Mouse (Mus musculus) cerebellum, adult 11-12 months (tissue): ENCODE measurements around the gene Skp2.
"Not testable (repeated sequence)": the region's sequence is repeated elsewhere in the genome, so short reads cannot be mapped to it uniquely, and the experiment has no call there.

Experiments
- DNase-seq: peaks from one replicate; pipeline ENCODE4 v3.0.0; 2022

Gene Skp2

DNA sequence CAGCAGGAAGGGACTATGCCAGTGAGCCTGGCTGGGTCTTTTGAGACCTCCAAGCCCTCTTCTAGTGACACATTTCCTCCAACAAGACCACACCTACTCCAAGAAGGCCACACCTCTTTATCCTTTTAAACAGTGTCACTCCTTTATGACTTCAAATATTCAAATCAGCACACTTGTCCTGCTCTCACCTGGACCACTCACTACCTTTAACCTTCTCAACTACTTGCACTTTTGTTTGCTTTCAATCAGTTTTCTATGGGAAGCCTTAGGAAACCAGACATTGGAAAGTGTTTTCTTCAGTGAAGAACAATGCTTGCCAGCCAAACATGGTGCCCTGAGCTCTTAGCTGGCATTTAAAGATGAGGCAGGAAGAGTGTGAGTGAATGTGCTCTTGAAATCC, at the start of gene Skp2:
Gene Skp2 (minus strand): TSS at position 101 of the 400 bp plus-strand sequence.
- no peak for DNase-seq

DNA sequence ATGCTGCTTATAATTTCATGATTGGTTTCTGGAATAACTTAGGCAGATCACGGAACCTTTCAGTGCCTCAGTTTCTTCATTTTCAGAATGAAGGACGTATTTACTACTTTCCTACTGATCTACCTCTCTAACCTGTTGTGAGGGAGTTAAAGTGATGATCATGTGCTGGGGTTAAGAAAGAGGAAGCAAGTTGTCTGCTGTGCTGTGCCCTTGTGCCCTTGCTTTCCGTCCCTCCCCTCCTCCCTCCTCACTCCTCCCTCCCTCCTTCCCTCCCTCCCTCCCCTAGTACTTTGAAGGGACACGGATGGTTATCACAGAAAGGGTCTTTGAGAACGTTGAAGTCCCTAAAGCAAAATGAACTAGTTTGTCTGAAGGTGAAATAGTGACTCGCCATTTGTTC, 43.2 kb upstream of the Skp2 start:
- DNase-seq, result no peak

DNA sequence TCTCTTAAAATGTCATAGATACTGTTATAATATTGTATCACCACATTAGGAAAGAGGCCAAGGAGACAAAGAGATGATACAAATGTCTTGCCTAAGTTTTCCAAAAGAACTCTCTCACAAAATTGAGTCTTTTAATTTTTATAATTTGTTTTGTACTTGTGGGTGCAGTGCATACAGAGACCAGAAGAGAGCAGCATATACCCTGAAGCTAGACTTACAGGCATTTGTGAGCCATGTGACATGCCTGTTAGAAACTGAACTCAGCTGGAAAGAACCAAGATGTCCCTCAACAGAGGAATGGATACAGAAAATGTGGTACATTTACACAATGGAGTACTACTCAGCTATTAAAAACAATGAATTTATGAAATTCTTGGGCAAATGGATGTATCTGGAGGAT, 37.5 kb upstream of the Skp2 start:
- DNase-seq, result not testable (repeated sequence)

DNA sequence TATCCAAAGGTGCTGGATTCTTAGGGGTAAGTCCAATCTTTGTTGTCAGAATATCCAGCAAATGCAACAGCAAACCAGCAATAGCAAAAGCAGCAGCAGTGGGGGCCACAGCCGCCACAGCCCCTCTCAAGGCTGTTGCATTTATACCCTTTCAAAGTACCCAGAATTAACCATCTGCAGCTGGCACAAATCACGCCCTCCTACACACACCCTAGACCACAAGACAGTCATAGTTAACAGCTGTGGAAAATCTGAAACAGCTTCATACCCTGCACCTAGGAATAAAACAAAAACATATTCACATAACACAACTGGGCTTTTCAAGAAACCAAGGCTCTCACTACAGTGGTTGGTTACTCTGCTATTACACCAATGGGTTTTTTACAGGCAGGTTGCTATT, 34.6 kb upstream of the Skp2 start:
- no peak for DNase-seq

DNA sequence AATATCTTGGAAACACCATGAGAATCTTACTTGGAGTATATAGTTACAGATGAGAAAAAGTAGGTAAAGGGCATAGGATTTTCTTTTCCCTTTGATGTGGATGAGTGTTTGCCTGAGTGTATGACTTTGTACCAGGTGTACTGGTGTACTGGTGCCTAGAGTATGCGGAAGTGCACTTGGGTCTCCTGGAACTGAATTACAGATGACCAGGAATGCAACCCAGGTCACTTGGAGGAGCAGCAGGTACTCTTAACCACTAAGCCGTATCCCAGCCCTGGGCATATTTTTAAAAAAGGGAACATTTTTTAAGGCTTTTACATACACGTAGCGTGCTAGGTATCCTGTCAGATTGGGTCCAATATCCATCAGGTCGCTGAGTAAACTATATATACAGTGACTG, 28.8 kb upstream of the Skp2 start:
- DNase-seq, result no peak

DNA sequence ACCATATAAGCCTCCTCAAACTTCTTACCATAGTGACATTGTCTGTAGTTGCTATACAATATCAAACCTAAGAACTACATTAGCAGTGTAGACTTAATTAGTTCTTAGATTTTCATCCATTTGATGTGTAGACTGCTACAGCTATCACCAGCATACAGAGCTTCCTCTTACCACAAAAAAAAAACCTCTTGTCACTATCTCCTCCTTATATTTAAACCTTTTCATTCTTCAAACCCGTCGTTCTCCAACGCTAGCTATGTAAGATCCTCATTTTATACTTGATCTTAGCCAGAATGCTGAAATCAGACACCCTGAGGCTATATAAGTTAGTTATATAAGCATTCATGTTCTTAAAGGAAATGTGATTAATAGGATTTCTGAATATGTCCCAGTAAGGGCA, 21.8 kb upstream of the Skp2 start:
- DNase-seq, result no peak

DNA sequence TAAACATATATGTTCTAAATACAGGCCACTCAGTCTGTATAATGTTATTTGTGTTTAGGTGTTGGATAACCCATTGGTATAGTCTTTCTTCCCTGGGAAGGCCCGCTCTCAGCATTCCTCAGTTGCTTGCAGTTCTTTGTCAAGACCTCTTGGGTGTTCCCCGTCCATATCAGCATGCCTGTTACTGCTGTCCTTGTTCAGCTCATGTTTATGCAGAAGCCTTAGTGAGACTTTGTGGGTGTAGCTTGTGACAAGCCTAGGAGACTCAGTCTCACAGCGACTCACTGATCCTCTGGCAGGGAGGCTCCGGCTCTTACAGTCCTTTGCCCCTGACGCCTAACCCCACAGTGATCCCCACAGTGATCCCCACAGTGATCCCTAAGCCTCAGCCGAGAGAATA, 8.9 kb upstream of the Skp2 start:
- no peak for DNase-seq

DNA sequence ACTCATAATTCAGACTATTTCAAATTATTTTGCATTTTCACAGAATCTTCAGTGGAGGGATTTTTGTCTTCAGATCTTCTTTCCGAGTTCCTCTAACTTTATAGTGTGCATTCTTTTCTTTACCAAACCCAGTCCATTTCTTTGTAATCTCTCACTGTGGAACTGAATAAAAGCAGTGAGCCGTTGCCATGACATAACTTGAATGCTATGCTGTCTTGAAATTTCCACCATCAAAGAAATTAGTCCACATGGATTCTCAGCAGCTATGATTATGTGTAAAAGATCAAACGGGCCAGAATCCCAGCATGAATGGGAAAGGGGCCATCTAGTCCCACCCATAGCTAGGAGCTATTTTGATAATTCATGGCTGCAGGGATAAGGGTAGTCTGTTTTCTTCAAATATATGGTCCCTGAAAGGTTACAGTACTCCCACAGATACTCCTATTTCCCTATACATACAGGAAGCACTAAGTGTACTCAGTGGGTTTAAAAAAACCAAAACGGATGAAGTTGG, 7.4 kb upstream of the Skp2 start:
- DNase-seq, result no peak

DNA sequence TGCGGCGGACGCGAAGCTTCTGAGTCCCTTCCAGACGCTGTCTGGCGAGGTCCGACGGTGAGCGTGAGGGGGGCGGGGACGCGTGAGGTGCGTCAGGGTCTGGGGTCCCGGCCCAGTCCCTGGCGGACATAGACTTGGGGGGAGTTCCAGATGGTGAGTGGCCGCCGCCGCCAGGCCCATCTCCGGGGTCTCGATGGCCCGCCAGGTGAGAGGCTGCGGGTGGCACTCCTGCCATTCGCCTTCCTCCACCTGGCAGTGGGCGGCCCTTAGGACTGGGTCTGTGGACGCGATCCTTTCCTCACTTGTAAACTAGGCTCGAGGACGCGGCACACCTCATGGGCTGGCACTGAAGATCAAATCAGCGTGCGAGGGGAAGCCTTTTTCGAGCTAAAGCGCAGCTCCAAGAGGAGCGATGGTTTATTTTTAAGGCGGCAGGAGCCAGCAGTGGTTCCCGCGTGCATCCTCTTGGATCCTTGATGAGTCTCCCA, 14.5 kb downstream of the Skp2 start:
- no peak for DNase-seq

DNA sequence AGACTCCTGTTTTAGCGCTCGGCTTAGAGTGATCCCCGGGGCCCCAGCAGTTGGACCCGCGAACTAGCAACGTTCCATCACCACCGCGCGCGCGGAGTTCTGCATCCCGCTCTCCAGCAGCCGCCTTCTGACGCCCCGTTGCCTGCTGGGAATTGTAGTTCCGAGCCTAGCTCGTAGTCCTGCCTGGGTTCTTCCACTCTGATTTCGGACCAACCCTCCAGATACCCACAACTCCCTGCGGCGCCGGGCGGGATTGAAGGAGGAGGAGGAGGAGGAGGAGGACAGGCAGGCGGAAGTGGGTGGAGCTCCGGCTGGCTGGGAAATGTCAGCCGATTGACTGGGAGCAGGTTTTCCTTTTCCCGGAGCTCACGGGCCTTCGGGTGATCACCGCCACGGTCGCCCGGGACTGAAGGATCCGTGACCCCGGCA, 15.0 kb downstream of the Skp2 start, which contains the start of gene Lmbrd2:
Gene Lmbrd2 (plus strand): TSS at position 299 of the 429 bp plus-strand sequence.
- peak; percentile 97 for DNase-seq

DNA sequence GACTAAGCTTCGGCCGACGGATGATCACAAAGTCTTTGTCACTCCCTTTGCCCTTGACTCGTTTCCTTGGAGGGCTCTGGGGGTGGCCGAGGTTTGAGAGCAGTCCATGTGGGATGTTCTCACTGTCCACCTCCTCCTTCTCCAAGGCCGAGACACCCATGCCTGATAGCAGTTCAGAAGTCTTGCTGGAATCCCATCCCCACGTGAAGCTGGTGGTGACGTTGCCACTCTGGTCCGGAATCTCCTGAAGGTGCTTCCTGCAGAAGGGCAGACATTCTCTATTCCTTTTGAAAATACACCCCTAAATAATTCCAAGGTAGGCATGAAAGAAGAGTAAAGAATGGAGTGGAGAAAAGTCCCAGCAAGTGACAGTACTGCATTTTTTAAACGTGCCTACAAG, 15.8 kb downstream of the Skp2 start:
- peak; percentile 47 for DNase-seq

DNA sequence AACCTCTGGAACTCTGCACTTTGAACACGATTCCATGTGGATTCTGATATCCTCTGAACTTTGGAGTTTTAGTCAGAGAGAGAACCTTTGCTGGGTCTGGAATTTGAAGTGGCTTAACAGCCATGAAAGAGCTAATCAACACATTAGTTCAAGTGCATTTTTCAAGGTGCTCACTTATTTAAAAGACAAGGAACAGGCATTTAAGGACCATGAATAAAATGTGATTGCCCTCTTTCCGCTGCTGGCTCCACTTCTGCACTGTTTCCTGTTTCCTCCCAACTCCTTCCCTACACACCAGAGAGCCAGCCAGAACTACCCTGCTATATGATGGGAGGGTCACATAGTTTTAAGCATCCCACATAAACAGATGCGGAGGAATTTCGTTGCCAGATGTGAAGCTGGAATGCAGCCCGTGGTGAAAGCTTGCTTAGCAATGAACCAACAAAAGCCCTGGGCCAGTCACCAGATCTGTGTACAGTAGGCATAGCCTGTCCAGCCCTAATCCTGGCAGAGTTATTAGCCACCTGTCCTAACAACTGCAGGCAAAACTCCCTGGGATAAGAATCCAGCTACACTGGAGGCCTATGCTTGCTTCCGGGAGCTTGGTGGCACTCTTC, 20.2 kb downstream of the Skp2 start:
- DNase-seq, result no peak

DNA sequence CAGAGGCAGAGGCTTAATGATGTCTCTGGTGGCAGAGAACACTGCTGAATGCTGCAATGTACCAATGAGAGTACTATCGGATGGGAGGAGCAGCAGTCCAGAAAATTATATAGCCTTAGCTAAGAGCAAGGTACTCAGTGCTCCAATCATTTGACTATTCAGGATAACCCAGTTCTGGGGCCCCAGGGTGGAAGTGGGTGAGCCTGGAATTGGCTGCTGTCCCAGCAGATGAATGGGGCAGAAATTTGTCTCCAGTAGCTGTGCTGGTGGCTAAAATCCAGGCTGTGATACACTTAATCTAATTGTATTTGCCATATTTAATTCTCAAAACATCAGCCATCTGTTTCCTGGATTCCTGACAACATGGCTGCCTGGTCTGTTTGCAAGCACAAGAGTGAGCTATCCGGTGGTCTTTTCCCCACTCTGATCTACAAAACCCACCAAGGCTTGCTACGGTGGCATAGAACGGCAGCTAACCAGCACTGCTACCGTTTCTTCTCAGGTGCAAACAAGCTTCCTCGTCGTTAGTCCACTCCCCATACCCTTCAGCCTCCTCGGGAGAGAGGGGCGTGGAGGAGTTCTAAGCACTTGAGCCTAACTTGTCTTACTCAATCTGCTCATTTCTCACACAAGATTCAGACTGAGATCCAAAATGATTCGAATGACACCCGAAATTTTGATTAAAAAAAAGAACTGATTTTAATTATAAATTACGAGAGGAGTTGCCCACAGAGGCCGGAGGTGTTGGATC, 22.4 kb downstream of the Skp2 start:
- peak; percentile 59 for DNase-seq

DNA sequence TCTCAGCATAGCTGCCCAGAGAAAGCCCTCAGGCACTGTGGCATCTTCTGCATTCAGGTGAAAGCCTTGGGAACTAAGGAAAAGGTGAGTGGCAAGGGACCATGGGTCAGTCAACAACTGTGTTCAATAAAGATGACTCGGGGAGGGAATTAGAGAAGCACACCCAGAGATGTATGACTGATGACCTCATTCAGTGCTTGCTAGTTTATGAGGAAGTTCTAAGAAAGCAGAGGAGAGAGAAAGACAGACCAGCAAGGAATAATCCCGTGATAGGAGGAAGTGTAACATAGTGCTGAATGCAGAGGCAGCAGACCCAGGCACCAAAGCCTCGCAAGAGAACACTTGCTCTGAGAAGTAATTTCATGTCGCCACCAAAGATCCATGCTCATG, 23.7 kb downstream of the Skp2 start:
- DNase-seq, result no peak

DNA sequence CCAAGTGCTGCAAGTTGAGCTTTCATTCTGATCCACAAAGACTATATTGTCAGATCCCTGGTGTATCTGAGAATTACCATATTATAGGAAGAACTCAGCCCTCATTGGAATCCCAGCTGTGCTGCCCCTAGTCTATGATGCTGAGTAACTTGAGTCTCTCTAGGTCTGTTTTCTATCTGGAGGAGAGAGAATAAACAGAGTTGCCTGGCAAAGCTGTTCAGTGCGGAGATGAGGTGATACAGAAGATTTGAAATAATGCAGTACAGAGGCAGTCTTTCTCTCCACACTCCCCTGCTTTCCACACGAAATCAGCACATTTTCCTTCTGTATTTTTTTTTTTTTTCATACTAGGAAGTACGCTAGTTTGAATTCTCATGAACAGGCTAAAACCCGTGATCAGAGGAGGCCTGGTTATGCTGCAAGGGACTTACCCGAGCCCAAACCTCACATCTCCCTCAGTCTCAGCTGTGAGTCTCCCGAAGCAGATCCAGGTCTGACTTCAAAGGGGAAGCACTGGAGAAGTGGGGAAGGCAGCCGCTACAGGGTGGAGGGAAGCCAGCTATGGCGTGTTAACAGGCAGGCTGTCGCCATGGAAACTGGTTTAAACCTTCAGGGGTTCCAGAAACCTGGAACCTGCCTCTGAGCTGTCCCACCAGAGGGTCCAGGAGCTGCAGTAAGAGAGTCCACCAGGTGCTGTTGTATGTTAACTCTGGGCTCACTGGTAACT, 24.3 kb downstream of the Skp2 start:
- DNase-seq, result no peak

DNA sequence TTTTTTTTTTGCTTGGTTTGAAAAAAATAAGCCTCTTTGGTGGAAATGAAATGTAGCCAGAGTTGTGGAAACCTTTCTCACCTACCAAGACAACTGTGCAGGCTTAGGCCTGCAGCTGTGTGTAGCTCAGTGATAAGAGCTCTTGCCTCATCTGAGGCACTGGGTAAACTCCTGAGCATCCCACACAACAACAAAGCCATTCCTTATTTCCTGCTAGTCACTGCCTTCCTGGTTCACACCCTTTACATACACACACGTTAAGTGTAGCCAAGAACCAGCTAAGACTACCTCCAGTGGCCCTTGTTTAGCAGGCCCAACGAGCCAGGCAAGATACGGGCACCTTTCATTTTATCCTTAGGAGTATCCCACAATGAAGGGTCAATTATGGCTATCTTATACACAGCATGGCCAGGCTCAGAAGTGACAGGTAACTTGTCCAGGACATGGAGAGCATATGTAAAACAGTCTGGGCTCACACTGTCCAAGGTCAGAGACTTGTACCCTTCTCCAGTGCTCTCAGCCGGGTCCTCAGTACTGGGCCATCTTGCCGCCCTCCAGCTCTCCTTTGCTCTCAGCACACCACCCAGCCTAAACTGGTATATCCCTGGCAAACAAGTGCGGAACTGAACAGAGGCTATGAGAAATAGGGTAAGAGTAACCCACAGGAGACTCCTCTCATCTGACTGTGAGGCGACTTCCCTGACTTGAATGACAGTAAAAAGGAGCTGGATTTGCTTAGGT, 28.0 kb downstream of the Skp2 start:
- DNase-seq, result no peak

DNA sequence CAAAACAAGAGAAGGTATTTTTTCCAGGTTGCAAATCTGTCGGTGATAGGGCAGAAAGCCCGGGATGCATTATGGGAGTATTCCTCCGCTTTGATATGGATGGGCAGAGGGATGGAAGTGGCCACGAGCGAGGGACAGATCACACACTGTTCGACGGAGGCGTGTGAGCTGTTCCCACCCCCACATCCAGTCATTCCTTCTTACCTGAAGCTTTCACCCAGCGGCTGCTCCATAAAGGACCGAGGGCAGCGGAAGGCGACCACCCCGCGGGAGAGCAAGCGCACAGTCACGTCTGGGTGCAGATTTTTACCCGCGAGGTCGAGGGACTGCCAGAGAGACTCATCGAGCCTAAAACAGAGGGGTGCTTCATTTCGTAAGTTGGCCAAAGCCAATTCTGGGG, 30.4 kb downstream of the Skp2 start:
- DNase-seq, result no peak

DNA sequence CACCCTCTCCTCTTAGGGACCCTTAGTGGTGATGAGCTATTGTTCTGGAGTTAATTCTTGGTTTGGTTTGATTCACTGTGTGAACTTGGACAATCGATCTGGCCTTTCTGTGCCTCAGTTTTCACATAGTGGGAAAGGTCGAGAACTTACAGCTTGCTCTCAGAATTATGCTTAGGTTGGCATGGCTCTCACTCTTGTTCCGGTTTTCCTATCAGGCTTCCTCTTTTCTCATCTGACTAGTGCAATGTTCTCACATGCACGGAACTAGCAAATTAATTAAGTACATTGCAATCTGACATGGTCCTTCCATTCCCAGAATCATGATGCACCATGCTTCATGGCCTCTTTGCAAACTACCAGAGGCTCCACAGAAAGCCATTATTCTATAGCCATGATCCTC, 32.2 kb downstream of the Skp2 start:
- no peak for DNase-seq

DNA sequence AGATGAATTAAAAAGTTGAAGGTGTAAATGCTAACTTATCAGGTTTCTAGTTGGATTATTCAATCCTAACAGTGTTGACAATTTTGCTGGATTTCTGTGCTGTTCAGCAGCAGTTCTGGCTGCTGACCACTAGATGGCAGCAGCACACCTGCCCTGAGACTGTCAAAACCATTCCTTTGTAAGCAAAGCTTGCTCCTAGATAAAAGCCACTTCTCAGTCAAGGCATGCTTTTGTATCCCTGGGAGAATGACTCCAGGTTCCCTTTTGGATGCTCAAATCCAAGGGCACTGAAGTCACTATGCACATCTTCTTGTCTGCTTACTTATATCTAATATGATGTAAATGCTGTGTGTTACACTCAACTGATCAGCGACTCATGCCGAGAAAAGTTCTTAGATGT, 35.1 kb downstream of the Skp2 start:
- no peak for DNase-seq

DNA sequence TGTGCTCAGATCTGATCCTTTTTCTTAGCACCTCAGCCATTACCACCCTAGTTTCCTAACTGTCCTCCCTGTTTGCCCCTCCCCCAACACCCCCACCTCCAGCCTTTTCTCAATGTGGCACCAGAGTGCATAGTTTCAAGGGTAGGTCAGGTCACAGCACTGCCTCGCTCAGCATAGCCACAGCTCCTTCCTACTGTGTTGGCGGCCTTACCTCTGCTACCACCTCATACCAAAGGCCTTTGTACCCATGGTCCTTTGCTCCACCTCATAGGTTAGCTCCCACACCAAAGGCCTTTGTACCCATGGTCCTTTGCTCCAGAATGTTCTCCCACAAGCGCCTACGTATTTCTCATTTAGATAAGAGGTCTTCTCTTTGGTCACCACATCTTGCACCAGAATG, 36.4 kb downstream of the Skp2 start:
- DNase-seq, result no peak

DNA sequence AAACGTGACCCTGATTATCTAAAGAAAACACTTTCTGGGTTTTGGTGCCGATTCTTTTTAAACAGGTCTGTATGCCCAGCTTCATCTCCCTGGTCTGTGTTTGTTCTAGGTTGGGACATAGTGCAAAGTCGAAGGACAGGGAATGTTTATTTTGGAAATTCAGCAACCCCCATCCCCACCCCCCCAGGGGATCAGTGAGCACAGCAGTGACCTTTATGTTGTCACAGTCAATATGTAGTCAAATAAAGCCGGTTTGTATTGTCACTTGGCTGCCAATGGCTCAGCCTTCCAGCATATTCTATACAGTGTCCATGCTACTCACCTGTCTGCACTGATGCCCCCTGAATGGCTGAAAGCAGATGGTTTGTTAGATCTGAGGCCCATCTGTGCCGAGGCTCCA, 40.6 kb downstream of the Skp2 start:
- DNase-seq, result no peak

DNA sequence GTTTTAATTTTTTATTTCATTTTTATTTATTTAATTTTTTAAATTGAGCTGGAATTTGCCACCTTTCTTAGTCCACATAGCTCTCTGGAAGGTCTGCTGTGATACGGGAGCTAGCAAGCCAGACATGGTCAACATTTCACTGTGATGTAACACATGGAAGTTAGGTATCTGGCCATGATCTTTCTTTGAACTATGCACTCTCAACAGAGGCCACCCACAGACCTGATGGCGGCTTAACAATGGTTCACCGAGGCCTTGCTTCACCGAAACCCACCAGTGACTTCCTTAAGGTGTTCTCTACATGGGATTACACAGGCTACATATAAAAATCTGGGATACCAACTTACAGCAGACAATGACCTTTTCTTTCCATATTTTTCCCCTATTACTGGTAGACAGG, 41.1 kb downstream of the Skp2 start:
- no peak for DNase-seq

DNA sequence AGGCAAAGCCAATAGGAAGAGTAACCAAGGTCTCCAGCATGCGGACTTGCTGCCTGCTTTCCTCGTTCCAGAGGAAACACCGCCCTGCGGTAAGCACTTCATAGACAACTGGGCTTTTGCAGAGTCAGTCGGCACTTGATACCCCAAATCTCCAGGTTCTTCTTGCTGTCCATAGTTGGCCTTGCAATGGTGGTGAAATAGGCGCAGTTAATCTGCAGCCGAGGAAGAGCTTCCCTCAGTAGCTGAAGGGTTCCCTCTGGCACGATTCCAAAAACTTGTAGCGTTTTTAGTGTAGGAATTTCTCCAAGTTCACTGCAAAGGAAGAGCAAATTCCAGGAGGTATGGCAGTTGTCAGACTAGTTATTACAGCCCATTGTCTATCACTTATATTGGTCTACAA, 41.7 kb downstream of the Skp2 start:
- DNase-seq, result no peak
